30 mouse cellular contexts compared by ENCODE assay signal in genomic region chr12:98161901-98162300, GRCm38 (mm10).
"Had no signal": no experiment of that assay in that cellular context is flagged by ENCODE, and none has a peak within 500 bp of the region (broad histone marks: within the 10 kb centered on the region; RNA-seq: fewer than 3 reads in every experiment).

No protein-coding gene starts in this region.

- H3K27me3 ChIP-seq: limb, embryonic 15.5 days; liver, embryonic 12.5 days; liver, embryonic 13.5 days; liver, embryonic 15.5 days; lung, embryonic 15.5 days; megakaryocyte, embryonic 14.5 days; midbrain, embryonic 12.5 days; midbrain, embryonic 13.5 days; midbrain, embryonic 15.5 days; neural tube, embryonic 12.5 days; neural tube, embryonic 13.5 days had no signal

- ATAC-seq: liver, embryonic 12.5 days; liver, postnatal 0 days; lung, postnatal 0 days; midbrain, embryonic 13.5 days; midbrain, embryonic 15.5 days; midbrain, embryonic 16.5 days had no signal

- H3K27ac ChIP-seq: left cerebral cortex, adult 2 months; limb, embryonic 13.5 days; limb, embryonic 15.5 days; liver, embryonic 12.5 days; liver, embryonic 13.5 days; liver, embryonic 14.5 days; liver, embryonic 15.5 days; lung, embryonic 15.5 days; macrophage; midbrain, embryonic 10.5 days; midbrain, embryonic 12.5 days; midbrain, embryonic 15.5 days; neural tube, embryonic 12.5 days; neural tube, embryonic 13.5 days had no signal

- H3K4me3 ChIP-seq: left cerebral cortex, adult 2 months; limb, embryonic 13.5 days; limb, embryonic 15.5 days; liver, embryonic 12.5 days; liver, embryonic 13.5 days; liver, embryonic 15.5 days; lung, embryonic 15.5 days; megakaryocyte, embryonic 14.5 days; midbrain, embryonic 10.5 days; midbrain, embryonic 12.5 days; midbrain, embryonic 13.5 days; midbrain, embryonic 15.5 days; myocyte; neural tube, embryonic 12.5 days; neural tube, embryonic 13.5 days had no signal

- H3K9me3 ChIP-seq: limb, embryonic 13.5 days; limb, embryonic 15.5 days; liver, embryonic 12.5 days; liver, embryonic 13.5 days; liver, embryonic 15.5 days; lung, embryonic 15.5 days; midbrain, embryonic 10.5 days; midbrain, embryonic 12.5 days; midbrain, embryonic 13.5 days; midbrain, embryonic 15.5 days; neural tube, embryonic 12.5 days; neural tube, embryonic 13.5 days had no signal

- H3K36me3 ChIP-seq: limb, embryonic 13.5 days; limb, embryonic 15.5 days; liver, embryonic 12.5 days; liver, embryonic 13.5 days; liver, embryonic 15.5 days; lung, embryonic 15.5 days; midbrain, embryonic 10.5 days; midbrain, embryonic 12.5 days; midbrain, embryonic 13.5 days; midbrain, embryonic 15.5 days; neural tube, embryonic 12.5 days; neural tube, embryonic 13.5 days had no signal

- DNase-seq: left cerebral cortex, postnatal 4 days; liver; liver, embryonic 13.5 days; liver, postnatal 0 days; lung, adult 18-20 months; lung, adult 2 months; lung, embryonic 14.5 days; lung, postnatal 10 days; lung, postnatal 14 days; lung, postnatal 36 days; lung, postnatal 4 days had no signal

- H3K4me2 ChIP-seq: limb, embryonic 15.5 days; liver, embryonic 11.5 days; liver, embryonic 12.5 days; liver, embryonic 13.5 days; liver, embryonic 15.5 days; lung, embryonic 14.5 days; lung, embryonic 15.5 days; midbrain, embryonic 12.5 days; midbrain, embryonic 13.5 days; midbrain, embryonic 15.5 days; neural tube, embryonic 12.5 days; neural tube, embryonic 13.5 days had no signal

- H3K4me1 ChIP-seq: liver, embryonic 12.5 days; liver, embryonic 13.5 days; liver, embryonic 15.5 days; lung, embryonic 15.5 days; megakaryocyte, embryonic 14.5 days; midbrain, embryonic 12.5 days; midbrain, embryonic 15.5 days; neural tube, embryonic 12.5 days had no signal

- H3K9ac ChIP-seq: limb, embryonic 13.5 days; limb, embryonic 15.5 days; liver, embryonic 12.5 days; liver, embryonic 13.5 days; liver, embryonic 14.5 days; liver, embryonic 15.5 days; liver, postnatal 0 days; lung, embryonic 14.5 days; lung, embryonic 15.5 days; midbrain, embryonic 12.5 days; midbrain, embryonic 13.5 days; midbrain, embryonic 15.5 days; neural tube, embryonic 12.5 days; neural tube, embryonic 13.5 days had no signal
